Mouse (Mus musculus) left cerebral cortex, postnatal 36 days (tissue): ENCODE results near the gene Psmd4. TPM values are rescaled to one million over a fixed set of nuclear protein-coding genes. Genes with fewer than 3 reads are reported as not detected.
"Not testable (repeated sequence)": the region's sequence is repeated elsewhere in the genome, so short reads cannot be mapped to it uniquely, and the experiment has no call there.

ENCODE experiments used
- DNase-seq, 2 experiments: peaks; one replicate each; pipeline ENCODE4 v3.0.0; 2021 to 2022; ENCODE audit warnings: low spot score in 2 of 2, mixed read lengths in 1 of 2
- intact Hi-C: fragments of 180-260 bp; cut with DNase I; formaldehyde crosslinking; loops from one replicate; pipeline ENCODE4 v1.15.1; 2025
- total RNA-seq, 2 experiments: library from RNA; stranded (reverse); gene quantifications; 2 replicates each; pipeline ENCODE4 v1.2.3; 2021

Psmd4 gene
- 100 to 1,000 TPM; 143 to 149 TPM for total RNA-seq

- peak; percentile 97 to 99 for DNase-seq
- intact Hi-C loops, result no loop called here
Measured at GRCm38 (mm10) chr3:95042166-95042837, at the start of gene Psmd4. Psmd4 (minus strand) TSS chr3:95042614.

- no peak for DNase-seq
- intact Hi-C loops, result no loop called here
Measured at GRCm38 (mm10) chr3:95088071-95088470, 45.7 kb upstream of the Psmd4 start.

- intact Hi-C loops, result no loop called here
- DNase-seq, result no peak
Measured at GRCm38 (mm10) chr3:95071606-95072005, 29.2 kb upstream of the Psmd4 start.

GRCm38 (mm10) chr3:95066570-95066969 lies 24.2 kb upstream of the Psmd4 start:
- no peak for DNase-seq

GRCm38 (mm10) chr3:95066095-95066494 lies 23.7 kb upstream of the Psmd4 start:
- intact Hi-C loops, result no loop called here
- no peak for DNase-seq

More at GRCm38 (mm10) chr3:95066570-95066969, 24.2 kb upstream of the Psmd4 start:
- intact Hi-C loops, result no loop called here

DNA sequence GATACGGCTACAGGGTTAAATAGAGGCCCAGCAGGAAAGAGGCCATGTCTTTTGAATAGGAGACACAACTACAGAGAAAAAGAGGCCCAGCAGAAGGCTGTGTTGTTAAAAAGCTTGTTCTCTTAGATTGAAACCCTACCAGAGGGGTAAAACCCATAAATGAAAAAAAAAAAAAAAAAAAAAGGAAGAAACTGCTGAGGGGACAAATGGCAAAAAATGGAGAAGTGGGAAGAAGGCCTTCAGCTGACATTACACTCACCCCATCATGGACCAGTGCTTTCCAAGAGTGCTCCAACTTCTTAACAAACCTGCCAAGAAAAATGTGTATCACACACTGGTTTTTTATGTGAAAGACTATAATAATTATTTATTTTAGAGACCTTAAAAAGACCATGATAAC lies 23.1 kb upstream of the Psmd4 start:
- DNase-seq, result no peak
- intact Hi-C loops, result no loop called here

- DNase-seq, result no peak
- intact Hi-C loops, result no loop called here
Measured at GRCm38 (mm10) chr3:95063741-95064140, 21.3 kb upstream of the Psmd4 start.

DNA sequence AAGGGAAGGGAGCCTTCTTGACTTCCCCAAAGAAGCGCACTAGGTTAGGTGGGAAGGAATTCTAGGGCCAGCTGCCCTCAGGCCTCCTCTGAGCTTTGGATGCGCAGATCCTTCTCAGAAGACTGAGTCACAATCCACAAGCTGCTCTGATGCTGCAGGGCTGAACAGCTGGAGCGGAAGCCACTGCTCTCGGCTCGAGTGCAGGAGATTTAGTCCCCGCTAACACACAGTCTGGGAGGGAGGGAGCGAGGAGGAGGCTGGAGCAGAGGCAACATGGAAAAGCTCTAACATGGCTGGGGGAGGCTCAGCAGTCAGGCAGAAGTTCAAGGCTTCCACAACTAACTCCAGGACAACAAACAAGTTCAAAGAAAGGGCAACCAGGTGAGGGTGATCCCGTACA lies 15.7 kb upstream of the Psmd4 start:
- intact Hi-C loops, result loop anchor here (5.0 kb wide), 1 partner anchor 49 kb away; the partner anchor contains the start of gene Pip5k1a
- peak; percentile 29 to 34 for DNase-seq

GRCm38 (mm10) chr3:95056275-95056674 lies 13.9 kb upstream of the Psmd4 start:
- intact Hi-C loops, result loop anchor here (5.0 kb wide), 1 partner anchor 51 kb away; the partner anchor contains the start of gene Pip5k1a

DNA sequence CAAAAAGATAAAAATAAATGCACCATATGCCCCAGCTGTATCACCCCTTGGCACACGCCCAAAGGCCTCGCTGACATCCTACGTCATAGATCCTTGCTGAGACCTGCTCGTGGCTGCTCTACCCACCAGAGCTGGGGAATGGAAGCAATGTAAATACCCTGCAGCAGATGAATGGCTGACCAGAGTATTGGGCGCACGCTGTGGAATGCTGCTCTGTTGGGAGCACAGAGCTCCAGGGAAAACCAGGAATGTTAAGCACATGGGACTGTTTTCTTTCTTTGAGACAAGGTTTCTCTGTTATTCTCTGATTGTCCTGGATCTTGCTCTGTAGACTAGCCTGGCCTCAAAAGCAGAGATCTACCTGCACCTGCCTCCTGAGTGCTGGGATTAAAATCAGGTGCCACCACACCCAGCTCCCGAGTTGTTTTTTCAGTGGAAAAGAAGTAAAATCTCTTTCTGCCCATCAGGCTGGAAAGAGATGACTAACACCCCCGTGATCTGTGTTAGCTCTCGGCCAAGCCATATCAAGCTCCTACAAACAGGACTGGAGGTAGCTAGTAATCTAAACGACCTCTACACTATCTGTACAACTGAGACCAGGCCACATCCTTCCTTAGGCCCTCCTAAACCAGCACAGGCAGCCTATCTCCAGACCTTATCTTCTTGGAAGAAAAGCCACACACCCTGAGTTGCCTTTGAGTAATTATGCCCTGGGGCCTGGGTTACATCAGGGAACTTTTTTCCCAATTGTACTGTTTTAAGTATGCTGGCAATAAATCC lies 12.3 kb upstream of the Psmd4 start:
- no peak for DNase-seq
- intact Hi-C loops, result loop anchor here (5.0 kb wide), 1 partner anchor 53 kb away; the partner anchor contains the start of gene Pip5k1a

More at GRCm38 (mm10) chr3:95056275-95056674, 13.9 kb upstream of the Psmd4 start:
- DNase-seq, result no peak

GRCm38 (mm10) chr3:95053701-95054100 lies 11.3 kb upstream of the Psmd4 start:
- no peak for DNase-seq
- intact Hi-C loops, result no loop called here

- DNase-seq, result no peak
- intact Hi-C loops, result no loop called here
Measured at GRCm38 (mm10) chr3:95052959-95053358, 10.5 kb upstream of the Psmd4 start.

GRCm38 (mm10) chr3:95047914-95048313 lies 5.5 kb upstream of the Psmd4 start:
- intact Hi-C loops, result no loop called here
- no peak for DNase-seq

- intact Hi-C loops, result no loop called here
- DNase-seq, result no peak
Measured at GRCm38 (mm10) chr3:95046462-95047057, 4.1 kb upstream of the Psmd4 start.

DNA sequence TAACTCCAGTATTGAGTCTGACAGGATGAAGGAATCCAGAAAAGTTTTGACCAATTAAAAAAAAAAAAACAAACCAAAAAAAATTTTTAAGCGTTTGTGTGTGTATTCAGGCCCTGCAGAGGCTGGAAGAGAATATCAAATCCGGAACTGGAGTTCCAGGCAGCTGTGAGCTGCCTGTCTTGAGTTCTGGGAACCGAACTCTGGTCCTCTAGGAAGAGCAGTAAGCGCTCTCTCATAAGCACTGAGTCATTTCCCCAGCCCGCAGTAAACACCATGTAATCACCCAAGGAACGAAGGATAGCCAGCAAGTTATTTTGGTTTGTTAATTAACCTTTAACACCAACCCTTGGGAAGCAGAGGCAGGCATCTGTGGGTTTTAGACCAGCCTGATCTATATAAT lies 837 bp upstream of the Psmd4 start:
- intact Hi-C loops, result no loop called here
- DNase-seq, result no peak

DNA sequence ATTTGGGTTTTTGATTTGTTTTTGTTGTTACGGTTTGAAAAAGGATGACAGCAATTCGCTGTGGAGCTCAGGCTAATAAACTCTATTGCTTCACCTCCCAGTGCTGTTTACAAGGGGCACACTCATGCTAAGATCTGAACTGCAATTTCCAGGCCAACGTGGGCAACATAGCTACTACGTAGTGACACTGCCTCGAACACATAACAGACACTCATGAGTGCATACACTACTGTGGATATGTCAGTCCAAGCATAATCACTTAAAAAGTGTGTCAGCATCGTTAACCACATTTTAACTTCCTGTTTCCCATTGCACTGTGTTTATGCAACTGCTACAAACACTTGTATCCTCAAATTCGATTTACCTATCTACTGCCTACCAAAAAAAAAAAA lies 420 bp upstream of the Psmd4 start:
- intact Hi-C loops, result no loop called here
- no peak for DNase-seq

GRCm38 (mm10) chr3:95041625-95042024 lies 789 bp downstream of the Psmd4 start:
- no peak for DNase-seq
- intact Hi-C loops, result no loop called here

DNA sequence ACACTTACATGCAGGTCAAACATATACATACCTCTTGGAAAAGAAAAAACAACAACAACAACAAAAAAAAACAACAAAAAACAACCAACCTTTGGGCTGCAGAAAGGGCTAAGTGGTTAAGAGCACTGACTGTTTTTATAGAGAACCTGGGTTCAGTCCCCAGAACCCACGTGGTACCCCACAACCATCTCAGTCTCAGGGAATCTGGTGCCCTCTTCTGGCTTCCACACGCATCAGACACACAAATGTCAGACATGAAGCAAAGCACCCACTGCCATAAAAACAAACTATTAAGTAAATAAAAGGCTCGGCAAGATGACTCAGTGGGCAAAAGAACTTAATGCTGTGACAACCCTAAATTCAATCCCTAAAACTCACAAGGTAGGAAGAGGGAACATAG lies 12.5 kb downstream of the Psmd4 start:
- no peak for DNase-seq
- intact Hi-C loops, result no loop called here

GRCm38 (mm10) chr3:95029291-95029827 lies 13.1 kb downstream of the Psmd4 start:
- DNase-seq, intact Hi-C loops: not testable (repeated sequence)

DNA sequence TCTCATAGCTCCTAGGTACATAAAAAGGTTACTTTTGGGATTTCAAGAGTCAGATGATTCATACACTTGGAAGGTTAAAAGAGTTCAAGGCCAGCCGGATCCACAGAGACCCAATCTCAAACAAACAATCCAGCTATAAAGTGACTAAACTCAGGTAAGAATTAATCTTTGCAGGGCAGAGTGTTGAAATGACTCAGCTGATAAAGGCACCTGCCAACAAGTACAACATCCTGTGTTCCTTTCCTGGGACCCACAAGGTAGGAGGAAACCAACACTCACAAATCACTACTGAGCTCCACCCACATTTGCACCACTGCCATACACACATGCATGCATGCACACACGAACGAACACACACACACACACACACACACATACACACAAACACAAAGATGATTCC lies 13.8 kb downstream of the Psmd4 start:
- intact Hi-C loops, result no loop called here
- DNase-seq, result no peak
